Mouse (Mus musculus): Measurements from ENCODE around the gene S100a3.
A peak's percentile ranks its signal among the peaks of the same experiment; 100 is the strongest.

The S100a3 gene

DNA sequence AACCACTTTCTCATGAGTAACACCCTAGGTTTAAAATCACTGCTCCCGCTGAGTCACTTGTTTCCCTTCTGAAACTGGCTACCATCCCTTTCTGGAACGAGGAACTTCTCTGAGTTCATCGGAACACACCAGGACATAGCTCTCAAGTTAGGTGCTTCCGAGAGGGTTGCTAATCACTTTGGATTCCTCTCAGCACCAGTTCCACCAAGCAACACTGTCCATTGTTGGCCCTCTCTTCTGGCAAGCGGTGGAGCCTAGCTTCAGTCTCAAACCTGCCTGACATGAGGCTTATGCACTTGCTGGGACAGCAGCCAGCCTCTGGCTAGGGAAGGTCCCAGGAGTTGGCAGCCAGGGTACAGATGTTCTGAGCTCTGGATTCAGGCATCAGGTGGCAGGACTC, 14.3 kb downstream of the S100a3 start:
- peak; percentile 96 for DNase-seq

DNA sequence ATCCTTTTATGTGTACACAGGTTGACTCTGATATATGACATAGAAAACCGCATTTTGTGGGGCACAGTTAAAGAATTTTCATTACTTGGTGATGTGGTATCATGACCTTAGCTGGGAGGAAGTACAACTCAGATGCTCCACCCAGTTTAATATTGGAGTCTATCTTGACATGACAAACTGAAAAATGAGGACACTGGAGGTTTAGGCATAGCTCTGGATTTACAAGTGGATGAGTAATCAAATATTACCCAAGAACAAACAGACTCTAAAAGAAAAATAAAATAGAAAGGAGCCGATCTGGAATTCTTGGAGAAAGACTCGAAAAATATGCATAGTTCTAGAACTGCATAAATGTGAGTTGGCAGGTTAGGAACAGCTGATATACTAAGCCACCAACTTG, 14.9 kb downstream of the S100a3 start:
- DNase-seq: no peak

DNA sequence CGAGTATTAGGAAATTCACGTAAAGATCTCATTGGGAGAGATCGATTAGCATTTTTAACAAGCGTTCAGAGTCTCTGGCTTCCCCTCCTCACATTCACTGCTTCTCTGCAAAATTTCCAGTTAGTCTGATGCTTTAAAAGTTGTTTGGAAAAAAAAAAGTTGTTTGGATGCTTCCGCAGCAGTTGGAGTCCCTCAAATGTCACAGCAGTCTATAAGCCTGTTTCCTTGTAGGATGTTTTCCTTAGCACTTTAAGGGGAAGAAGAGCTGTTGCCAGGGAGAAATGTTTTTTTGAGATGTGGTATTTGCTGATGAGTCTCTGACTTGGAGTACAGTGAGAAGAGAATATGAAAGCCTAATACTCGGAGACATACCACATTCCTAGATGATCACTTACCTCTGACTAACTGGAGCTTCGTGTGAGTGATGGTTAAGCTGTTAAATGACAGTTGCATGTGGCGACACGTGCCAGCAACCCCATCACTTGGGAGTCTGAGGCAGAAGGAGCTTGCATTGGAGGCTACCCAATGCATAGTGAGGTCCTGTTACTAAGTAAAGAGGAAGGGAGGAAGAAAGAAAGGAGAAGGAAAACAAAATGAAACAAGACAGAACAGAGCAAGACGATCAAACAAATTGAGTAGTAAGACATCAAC, 16.1 kb downstream of the S100a3 start:
- DNase-seq: peak; percentile 68

DNA sequence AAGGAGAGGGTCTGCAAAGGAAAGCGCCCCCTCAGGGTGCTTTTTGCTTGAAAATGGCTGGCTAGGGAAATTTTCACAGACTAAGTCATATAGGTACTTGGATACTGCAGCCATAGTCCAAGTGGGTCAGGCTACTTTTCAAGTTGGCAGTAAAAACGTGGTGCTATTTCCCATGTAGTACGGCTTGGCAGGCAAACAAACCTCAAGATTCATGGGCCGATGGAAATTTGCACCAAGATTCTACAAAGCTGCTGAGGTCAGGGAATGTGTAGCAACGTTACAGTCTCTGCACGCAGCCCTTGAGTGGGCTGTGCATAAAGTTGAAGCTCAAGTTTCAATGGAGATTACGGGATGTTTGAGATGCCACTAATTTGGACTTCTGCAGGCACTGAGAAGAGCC, 19.1 kb downstream of the S100a3 start:
- DNase-seq: peak; percentile 76

DNA sequence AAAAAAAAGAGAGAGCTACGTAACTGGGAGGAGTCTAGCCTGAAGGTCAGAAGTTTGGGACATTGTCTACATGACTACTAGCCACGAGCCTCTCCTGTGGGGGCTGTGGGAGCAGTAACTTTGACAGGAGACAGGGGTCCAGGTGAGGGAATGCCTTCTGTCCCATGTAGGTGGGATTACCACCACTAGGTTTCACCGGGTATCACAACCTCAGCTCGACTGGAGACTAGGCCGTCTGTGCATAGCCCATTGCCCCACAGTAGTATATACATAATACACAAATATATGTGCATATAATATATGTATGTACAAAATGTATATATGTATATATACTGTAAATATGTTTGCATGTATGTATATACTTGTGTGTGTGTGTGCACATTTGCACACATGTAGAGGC, 20.8 kb downstream of the S100a3 start:
- DNase-seq: peak; percentile 55

DNA sequence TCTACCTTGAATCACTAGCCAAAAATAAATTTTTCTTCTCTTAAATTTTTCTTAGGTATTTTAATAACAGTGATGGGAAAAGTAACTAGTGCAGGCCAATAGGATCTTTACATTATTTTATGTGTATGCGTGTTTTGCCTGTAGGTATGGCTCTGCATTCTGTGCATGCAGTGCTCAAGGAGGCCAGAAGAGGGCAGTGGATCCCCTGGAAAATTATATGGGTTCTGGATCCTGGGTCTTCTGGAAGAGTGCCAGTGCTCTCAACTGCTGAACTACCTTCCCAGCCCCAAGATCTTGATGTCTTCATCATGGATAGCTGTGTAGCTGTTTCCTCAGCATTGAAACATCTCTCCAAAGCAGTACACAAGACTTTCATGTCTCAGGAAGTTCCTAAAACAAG, 21.8 kb downstream of the S100a3 start:
- DNase-seq: peak; percentile 73

DNA sequence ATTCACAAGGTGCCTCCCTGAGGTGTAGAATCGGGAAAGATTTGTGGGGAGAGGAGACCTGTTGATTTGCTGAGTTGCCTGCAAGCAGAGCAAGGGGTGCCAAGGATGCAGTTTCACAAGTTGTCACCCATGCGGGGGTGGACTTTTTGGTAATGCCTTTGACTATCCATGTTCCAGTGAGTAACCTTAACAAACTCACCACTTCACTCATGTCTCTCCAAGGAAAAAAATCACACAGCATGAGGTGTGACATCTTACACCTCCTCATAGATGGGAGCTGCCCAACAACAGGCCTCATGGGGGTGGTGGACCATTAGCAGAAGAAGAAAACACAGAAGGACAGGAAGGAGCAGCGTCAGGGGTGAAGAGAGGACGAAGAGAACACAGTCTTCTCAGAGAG, 22.2 kb downstream of the S100a3 start:
- DNase-seq: peak; percentile 79

DNA sequence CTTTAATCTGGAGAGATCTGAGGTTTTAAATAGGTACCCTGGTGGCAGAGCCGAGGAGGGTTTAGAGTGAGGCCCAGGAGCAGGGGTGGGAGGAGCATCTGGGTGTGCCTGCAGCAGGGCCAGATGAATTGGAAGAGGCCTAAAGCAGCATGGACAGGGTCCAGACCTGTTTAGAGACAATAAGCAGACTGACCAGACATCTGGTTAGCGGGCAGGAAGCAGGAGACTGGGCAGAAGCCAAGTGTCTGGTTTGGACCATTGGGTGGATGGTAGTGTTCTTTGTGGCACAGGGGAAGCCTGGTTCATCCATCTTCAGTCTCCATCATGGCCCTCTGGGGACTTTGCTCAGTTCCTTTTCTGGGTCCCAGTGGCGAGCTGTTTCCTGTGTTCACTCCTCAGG, 23.5 kb downstream of the S100a3 start:
- peak; percentile 98 for DNase-seq

DNA sequence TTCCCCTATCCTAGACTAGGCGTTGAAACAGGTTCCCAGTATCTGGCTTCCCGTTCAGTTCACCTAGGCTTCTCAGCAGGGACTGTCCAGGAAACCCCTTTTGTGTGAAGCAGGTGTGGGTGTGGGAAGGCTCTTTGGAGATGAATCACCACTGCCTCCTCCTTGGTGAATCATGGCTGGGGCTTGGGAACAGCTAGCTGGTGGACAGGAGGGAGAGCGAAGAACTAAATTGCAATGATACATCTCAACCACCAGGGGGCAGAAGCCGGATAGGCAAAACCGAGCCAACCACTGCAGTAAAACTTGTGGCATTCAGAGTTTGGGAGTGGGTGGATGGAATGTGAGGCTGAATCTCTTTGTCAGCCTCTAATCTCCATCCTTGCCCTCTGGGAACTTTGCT, 25.2 kb downstream of the S100a3 start:
- DNase-seq: peak; percentile 94

DNA sequence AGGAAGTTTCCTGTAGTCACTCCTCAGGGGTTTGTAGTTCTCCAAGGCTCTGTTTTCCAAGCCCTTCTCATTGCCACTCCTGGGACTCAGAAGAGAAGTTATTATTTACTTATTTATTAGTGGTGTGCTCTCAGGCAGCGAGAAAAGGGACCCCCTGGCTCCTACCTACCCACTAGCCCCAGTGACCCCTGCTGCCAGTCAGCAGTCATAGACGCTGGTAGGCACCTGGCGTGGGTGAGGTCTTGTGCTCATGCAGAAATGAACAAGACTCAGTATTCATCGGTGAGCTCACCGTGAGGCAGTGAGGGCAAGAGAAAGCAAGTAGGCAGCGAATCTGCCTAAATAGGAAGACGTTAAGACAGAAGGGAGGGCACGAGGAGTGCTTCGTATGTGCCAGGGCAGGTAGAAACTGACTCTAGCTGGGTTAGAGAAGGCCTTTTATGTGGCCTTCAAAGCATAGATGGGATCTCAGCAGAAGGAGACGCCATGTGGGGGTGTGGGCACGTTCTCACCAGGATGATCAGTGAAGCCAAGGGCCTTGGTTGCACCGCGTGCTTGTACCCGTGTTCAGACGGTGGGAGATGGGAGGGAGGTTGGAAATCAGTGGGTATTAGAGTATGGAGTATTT, 25.8 kb downstream of the S100a3 start:
- DNase-seq: peak; percentile 92

DNA sequence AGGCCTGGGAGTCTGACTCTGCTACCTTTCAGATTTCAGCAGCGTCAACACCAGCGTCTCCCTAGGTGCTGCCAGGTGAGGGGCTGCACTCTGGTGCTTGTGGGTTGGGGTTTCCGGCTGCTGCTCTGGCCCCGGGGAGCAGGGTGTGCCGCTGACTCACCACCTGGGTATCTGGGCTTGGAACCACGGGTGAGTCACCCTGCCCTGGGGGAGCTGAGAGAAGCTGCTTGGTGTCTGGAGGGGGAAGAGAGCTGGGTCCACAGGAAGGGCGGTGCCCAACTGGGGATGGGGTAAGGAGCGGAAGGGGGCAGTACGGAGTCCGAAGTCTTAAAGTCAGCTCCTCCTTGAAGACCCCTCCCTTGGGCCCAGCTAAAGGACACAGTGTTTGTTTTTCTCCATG, 26.5 kb downstream of the S100a3 start:
- DNase-seq: peak; percentile 99

DNA sequence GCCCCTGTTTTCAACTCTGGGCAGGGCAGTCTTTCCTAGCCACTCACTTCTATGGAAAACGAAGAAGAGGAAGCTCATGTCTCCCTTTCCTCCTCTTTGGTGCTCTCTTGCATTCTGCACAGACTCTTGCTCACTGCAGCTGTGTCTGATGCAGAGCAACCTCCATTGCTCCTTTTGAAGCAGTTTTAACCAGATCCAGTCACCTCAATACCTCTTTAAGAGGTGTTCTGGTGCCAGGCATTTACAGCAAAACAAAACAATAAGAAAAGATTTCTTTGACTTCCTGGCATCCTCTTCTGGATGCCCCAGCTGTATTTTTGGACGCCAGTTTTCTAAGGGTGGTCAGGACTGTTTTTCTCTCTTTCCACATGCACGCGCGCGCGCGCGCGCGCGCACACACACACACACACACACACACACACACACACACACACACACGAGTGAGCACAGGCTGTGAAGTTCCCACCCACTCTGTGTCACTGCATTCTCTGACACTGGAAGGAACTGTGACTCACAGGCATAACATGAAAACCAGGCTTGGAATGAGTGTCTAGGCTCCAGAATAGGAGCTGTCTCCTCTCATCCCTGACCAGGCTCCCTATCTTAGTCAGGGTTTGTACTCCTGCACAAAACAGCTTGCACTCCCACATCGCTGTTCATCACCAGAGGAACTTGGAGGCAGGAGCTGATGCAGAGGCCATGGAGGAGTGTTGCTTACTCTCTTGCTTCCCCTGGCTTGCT, 27.2 kb downstream of the S100a3 start:
- peak; percentile 95 for DNase-seq

DNA sequence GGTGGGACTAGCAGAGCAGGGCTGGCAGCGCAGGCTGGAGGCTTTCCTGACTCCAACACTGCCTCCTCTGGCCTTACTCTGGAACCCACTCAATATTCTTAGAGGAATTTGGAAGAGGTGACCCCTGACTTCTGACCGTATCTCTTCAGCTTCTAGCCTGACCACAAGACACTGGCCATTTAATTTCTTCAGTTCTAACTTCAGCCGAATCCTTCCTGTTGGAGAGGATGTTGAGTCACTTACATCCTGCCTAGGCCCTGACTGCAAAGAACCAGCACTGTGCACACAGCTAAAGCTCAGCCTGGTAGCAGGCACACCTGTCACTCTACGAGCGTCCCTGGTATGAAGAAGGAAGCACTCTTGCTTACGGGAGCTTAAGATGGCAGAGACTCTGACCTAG, 29.0 kb downstream of the S100a3 start:
- no peak for DNase-seq

DNA sequence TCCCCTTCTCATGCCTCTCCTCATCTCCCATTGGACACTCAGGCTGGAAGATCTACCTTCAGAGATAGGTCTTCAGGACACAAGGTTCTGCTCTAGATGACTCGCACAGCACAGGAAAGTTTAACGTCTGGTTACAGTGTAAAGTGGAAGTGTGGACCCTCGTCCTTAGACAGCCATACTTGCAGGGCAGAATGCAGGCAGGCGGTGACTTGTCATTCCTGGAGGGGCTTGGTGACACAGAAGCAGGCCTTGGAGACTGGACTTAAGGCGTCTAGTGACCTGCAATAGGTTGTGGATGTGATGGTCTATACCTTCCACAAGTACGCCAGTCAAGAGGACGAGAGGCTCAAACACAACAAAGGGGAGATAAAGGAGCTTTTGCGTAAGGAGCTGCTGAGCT, 29.6 kb downstream of the S100a3 start, which contains the start of gene S100a2:
TSS of gene S100a2 (plus strand) at position 301 of the 400 bp plus-strand sequence.
- DNase-seq: no peak

DNA sequence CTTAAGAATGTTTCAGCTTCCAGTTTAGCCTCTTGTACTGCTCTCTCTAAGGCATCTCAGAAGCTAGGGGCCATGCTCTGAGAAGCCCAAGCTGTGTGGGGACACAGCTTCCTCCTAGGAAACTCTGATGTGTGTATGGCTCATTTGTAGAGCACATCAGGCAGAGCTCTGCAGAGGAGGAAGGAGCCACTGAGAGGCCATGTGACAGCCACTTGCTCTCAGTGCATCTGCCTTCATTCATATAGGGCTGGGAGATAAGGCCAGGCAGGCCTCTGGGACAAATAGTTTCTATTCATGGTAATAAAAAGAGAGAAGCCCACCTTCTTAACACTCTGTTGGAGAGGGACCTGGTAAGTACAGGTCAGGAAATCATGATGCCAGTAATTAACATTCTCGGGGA, 34.1 kb downstream of the S100a3 start:
- DNase-seq: peak; percentile 84

DNA sequence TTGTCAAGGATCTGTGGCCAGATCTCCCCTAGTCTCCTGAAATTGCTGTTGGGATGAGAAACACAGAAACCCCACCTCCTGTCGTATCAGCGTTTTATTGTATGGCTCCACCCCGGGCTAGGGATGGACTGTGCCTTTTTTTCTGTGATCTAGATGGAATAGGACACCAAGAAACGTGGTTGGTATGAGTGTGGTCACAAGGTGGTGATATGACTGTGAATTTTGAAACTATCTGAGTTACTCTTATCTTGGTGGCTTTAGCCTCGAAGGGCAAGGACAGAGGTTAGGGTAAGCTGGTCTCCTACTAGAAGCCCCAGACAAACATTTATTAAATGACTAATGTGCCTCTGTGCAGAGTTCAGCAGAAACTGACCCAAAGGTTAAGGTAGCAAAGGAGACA, 35.2 kb downstream of the S100a3 start:
- DNase-seq: no peak

DNA sequence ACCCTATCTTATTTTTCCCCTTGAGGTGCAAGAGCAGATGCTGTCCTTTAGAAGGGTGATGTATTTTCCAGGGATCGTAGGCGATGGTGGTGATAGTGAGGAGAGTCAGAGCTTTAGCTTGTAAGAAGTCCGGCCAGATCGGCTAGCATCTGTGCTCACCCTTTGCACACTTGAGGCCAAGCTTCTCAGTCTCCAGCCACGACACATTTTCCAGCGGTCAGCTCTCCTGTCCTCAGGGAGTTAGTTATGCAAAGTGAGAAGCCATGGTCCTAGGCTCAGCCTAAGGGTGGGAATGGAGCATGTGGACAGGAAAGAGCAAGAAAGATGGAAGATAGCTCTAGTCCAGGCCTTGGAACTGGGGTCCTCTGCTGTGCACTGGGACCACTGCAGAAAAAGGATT, 36.4 kb downstream of the S100a3 start:
- DNase-seq: peak; percentile 94

DNA sequence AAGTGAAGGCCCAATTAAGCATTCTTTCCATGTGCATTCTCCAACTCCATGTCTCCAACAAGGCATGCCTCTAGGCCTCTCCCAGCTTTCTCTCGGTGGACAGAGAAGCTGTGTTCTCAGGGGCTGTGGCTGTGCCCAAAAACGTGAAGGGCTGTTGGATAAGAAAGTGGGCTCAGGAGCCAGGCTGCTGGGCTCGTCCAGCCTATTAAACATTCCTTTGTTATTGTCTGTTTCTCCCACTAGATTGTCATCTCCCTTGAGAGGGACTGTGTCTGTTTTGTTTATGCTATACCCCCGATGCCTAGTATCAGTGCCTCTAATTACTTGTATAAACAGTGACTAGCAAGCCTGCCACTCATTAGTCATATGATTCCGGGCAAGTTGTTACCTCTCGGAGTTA, 37.4 kb downstream of the S100a3 start:
- peak; percentile 73 for DNase-seq

DNA sequence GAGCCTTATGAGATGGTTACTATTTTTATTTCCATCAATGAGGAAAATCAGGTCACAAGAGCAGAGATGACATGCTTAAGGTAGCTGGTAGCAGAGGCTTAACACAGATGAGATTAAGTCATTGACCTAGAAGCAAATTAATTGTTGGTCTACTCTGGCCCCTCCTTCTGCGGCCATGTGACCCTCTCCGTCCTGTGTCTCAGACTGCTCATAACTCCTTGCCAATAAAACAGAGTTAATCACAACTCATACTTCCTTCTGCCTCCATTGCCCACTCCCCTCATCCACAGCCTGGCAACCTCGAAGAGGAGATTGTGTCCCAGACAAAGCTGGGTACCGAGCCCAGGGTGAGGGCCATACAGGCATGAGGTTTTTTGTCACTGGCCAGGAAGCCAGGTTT, 37.8 kb downstream of the S100a3 start:
- DNase-seq: peak; percentile 82

DNA sequence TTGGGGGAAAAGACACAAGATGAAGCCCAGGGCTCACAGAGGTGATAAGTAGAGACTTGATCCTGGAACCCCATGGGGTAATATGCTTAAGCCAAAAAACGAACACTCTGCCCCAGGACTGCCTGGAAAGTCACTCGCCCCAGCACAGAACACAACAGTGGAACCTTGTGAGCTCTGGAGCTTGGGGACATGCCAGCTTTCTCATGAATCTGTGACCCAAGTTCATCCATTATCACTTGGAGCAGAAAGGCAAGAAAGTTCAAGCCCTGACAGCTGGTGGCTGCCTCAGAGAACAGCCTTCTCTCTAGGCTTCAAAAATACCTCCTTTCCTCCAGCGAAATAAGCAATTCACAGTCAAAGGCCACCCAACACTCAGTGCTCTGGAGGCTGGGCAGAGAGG, 39.0 kb downstream of the S100a3 start:
- peak; percentile 96 for DNase-seq

DNA sequence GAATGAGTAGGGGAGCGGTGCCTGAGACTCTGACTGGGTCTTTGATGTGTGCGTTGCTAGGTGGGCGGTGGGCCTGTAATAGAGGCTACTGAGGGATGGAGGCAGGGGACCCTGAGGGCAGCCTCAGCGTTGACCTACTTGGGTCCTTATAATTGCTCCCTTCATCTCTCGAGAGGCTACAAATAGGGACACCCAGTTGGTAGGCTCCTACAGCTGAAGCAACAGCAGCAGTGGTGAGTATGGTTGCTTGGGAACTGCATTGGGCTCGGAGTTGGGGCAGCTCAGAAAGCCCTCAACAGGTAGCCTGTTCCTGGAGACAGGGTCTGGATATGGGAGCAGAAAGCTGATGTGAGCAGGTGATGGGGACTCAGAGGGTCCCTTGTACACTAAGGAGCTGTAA, 39.7 kb downstream of the S100a3 start:
- peak; percentile 85 for DNase-seq

DNA sequence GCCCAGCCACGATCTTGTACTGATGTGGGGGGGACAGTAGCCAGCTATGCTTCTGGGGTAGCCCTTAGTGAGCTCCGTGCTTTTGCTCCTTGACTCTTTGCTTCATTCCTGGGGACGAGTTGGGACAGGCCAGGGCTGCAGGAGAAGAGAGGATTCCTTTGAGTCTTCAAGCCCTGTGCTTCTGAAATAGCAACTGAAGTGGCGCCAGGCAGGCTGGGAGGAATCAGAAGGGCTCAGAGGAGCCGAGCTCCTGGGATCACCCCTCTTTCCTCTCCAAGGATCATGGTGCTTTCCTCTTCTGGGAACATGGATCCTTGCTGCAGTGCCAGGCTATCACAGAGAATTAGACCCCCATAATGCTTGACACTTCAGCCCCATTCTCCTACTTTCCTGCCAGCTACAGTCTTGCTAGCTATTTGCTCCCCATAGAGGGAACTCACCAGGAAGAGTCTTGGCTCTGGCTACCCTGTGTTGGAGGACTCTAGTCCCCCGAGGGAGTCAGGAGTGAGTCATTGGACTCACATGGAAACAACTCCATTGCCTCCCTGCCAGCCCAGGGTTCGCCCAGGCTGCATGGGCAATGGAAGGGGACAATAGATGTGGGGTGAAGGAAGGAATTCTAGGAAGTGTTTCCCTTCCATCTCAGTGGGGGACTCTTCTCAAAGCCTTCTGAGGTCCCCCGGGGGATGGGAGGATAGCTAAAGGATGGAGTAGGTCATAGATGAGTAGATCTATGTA, 40.2 kb downstream of the S100a3 start:
- peak; percentile 96 for DNase-seq

DNA sequence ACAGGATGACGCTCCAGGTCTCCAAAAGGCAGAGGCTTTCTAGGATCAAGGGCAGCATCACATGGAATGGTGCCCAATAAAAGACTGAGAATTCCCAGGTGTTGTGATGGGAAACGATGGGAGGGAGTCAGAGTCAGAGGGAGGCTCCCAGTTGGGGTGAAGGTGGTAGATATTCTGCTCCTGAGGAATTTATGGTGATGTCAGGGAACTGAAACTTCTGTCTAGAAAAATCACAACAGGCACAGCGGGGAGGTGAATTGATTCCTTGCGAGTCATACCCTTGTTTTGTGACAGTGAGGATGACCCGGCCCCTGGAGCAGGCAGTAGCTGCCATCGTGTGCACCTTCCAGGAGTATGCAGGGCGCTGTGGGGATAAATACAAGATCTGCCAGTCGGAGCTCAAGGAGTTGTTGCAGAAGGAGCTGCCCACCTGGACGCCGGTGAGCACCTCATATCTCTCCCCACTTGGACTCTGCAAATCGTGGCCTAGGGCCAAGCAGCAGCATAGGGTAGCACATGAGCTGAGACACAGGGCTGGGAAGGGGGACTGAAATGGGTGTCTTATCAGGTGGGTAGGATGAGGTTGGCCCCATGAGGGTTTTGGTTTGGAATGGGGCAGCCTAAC, 41.2 kb downstream of the S100a3 start, which contains the start of gene Gm42674:
TSS of gene Gm42674 (plus strand) at position 419 of the 625 bp plus-strand sequence.
- DNase-seq: peak; percentile 91

Data from heart, adult 11 months (tissue).